Mouse (Mus musculus): ENCODE measurements around the gene Arl6ip6.

Gene Arl6ip6

DNA sequence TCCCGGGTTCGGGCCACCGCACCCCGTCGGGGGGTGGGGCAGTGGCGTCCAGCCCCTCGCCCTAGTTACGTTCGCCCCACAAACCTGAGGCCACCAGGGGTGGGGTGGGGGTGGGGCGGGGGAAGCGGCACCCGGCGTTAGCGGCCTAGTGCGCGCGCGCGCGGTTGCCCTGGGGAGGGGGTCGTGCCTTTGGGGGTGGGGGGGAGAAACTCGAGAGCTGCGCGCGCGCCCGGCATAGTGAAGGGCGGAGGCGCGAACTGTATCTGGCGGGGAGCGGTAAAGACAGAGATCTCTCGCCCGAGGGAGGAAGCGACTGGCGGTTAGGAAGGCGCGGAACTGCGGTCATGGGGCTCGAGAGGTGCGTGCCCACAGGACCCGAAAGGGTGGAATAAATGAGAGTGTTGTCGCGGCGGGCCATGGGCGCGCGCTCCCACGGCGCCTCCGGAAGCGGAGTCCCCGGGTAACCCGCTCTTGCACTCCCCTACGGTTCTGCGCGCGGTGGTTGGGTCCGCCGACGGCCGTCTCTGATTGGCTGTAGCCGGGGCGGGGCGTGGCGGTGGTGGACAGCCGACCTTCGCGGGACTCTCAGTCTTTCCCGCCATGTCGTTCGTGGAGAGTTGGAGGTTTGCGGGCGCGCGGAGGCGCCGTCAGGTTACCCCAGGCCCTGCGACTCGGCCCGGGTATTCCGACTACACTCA lies at the start of gene Arl6ip6:
Arl6ip6 (plus strand) TSS at position 204 of the 698 bp plus-strand sequence.
- in situ Hi-C loops (cut with MboI, MseI): loop anchor here (5.0 kb wide), 1 partner anchor 34 kb away; no protein-coding TSS in a partner anchor

DNA sequence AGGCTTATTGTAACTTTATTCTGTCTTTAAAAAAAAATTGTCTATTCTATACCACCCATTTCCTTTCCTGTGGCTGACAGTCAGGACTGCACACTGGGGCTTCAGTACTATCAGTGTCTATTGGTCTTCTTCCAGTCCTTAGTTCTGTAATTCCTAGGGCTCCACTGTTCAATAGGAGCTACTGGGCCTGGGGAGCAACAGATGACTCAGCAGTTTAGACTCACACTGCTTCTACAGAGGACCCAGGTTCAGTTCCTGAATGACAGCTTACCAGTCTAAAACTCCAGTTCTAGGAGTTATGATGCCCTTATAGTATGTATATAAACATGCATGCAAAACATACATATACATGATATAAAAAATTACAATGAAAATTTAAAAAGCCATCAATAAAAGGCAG lies 44.7 kb upstream of the Arl6ip6 start:
- in situ Hi-C loops (cut with MboI, MseI): loop anchor here (10.0 kb wide), 1 partner anchor 1062 kb away; no protein-coding TSS in a partner anchor

DNA sequence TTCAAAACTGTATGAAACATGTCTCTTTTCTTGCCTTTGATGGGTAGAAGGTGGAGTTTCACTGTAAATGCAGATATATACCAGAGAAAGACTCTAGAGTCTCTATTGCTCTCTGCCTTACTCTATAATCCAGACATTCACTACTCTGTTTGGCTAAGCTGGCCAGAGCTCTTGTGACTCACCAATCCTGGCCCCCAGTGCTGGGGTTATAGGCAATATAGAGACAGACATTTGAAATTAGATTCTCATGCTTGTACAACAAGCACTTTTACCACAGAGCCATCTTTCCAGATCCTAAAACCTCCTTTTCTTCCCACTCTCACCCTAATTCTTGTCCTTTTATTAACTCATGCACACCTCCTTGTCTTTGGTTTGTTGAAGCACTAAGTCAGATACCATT lies 17.6 kb upstream of the Arl6ip6 start:
- in situ Hi-C loops (cut with MboI, MseI): no loop called here

GRCm38 (mm10) chr2:53178966-53179365 lies 12.6 kb upstream of the Arl6ip6 start:
- in situ Hi-C loops (cut with MboI, MseI): no loop called here

GRCm38 (mm10) chr2:53179876-53180275 lies 11.7 kb upstream of the Arl6ip6 start:
- in situ Hi-C loops (cut with MboI, MseI): no loop called here

DNA sequence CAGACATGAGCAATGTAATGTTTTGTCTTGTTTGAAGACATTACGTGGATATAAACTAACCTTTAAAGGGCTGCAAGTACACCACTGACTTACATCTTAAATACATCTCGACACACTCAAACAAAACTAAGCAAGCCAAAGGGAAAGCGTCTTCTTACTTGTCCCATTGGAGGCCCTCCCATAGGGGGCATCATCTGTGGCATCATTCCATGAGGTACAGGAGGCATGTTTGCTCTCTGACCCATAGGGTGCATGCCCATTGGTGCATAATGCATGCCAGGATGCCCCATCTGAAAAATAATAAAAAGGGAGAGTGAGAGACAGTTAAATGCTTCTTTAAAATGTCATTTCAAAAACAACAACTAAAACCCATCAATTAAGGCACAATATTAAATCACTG lies 1.7 kb upstream of the Arl6ip6 start:
- in situ Hi-C loops (cut with MboI, MseI): loop anchor here (5.0 kb wide), 1 partner anchor 33 kb away; no protein-coding TSS in a partner anchor

DNA sequence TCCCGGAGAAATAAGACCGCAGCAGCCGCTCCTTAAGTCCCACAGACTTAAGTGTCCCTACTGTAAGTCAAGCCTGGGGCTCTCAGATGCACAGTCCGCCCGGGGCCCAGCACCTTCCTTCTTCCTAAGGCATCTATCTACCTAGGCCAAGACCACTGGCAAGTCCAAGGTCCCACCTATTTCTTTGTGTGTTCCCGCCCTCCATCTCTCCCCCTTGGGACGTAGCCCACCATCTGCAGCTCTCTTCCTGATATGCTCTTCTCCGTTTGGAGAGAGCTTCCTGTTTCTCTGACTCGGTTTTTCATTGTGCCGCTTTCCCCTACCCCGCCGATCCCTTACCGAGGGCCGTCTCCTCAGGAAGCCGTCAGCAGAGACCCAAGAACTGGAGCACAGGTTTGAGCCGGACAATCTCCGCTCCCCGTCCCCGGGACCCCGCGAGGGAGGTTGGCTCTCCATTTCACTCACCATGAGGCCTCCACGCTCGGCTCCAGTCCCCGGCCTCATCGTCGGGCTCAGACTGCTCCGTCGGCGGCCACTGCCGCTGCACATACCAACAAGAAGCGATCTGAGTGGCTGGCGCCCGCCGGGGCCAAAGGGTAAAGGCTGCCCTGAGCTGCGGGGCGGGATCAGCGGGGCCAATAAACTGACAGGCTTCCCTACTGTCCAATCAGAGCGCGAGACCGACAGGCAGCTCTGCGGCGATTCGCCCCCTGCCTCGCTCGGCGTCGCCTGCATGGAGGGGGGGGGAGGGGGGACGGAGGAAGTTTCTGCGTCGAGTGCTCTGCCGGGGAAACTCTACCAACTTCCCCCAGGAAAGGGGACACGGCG lies 628 bp upstream of the Arl6ip6 start, which contains the start of gene Prpf40a:
Prpf40a (minus strand) TSS at position 601 of the 828 bp plus-strand sequence.
- in situ Hi-C loops (cut with MboI, MseI): loop anchor here (5.0 kb wide), 1 partner anchor 34 kb away; no protein-coding TSS in a partner anchor

- in situ Hi-C loops (cut with MboI, MseI): loop anchor here (5.0 kb wide), 1 partner anchor 35 kb away; no protein-coding TSS in a partner anchor
Observed at GRCm38 (mm10) chr2:53192386-53192785, 860 bp downstream of the Arl6ip6 start.

GRCm38 (mm10) chr2:53196431-53196830 lies 4.9 kb downstream of the Arl6ip6 start:
- in situ Hi-C loops (cut with MboI, MseI): no loop called here

- in situ Hi-C loops (cut with MboI, MseI): no loop called here
Observed at GRCm38 (mm10) chr2:53199203-53199602, 7.7 kb downstream of the Arl6ip6 start.

GRCm38 (mm10) chr2:53200164-53200885 lies 8.8 kb downstream of the Arl6ip6 start:
- in situ Hi-C loops (cut with MboI, MseI): no loop called here

- in situ Hi-C loops (cut with MboI, MseI): no loop called here
Observed at GRCm38 (mm10) chr2:53204373-53205274, 13.1 kb downstream of the Arl6ip6 start.

DNA sequence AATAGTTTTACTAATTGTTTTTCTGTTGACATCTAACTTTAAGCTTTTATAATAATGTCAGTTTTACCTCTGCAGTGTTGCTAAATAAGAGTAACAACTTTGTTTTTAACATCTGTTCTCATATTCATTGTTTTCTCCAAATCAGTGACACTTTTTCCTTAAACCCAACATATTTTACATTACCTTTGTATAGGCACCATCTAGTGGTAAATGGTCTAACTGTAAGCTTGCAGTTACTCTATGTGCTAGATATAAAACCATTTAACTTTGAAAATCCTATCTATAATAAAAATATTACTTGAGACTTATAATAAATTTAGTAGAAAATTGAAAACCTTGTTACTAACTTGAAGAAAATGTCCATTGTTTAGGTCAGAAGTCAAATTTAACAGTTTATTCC lies 15.2 kb downstream of the Arl6ip6 start:
- in situ Hi-C loops (cut with MboI, MseI): no loop called here

GRCm38 (mm10) chr2:53213493-53213892 lies 22.0 kb downstream of the Arl6ip6 start:
- in situ Hi-C loops (cut with MboI, MseI): no loop called here

DNA sequence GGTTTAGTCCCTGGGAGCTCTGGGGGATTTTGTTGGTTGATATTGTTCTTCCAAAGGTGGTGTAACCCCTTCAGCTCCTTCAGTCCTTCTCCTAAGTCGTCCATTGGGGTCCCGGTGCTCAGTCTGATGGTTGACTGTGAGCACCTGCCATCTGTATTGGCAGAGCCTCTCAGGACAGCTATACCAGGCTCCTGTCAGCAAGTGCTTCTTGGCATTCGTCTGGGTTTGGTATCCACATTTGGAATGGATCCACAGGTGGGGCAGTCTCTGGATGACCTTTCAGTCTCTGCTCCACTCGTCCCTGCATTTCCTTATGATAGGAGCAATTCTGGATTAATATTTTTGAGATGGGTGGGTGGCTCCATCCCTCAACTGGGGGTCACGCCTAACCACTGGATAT lies 30.7 kb downstream of the Arl6ip6 start:
- in situ Hi-C loops (cut with MboI, MseI): no loop called here

- in situ Hi-C loops (cut with MboI, MseI): no loop called here
Observed at GRCm38 (mm10) chr2:53256982-53257381, 65.5 kb downstream of the Arl6ip6 start.
